Mouse (Mus musculus) thymus, adult 2 months (tissue): Measurements from ENCODE around the gene Lrp1.

Source experiments
- CTCF ChIP-seq: fragments of 200-500 bp; IDR thresholded peaks from 2 replicates; pipeline ENCODE4 v1.5.1; 2012; ENCODE audit warnings: mild to moderate bottlenecking, control low read depth, low read length, moderate library complexity, borderline replicate concordance; ENCODE audit not compliant: control insufficient read depth, poor library complexity, insufficient read depth; ENCODE audit errors: extremely low read depth
- POLR2A ChIP-seq: fragments of 200-500 bp; IDR thresholded peaks from 2 replicates; pipeline ENCODE4 v1.6.1; 2012; ENCODE audit warnings: mild to moderate bottlenecking, low read length, control low read depth, moderate library complexity; ENCODE audit not compliant: control insufficient read depth, poor library complexity, insufficient read depth; ENCODE audit errors: extremely low read depth

GRCm38 (mm10) chr10:127623439-127624216 lies 2.7 kb upstream of the Lrp1 start:
- TF ChIP-seq CTCF (no peak), POLR2A (no peak)
